Mouse (Mus musculus) bone marrow macrophage, adult 2 months (primary cell): Measurements from ENCODE around the gene Camk1g. TPM values are rescaled to one million over a fixed set of nuclear protein-coding genes. Genes with fewer than 3 reads are reported as not detected.

ENCODE experiments used
- H3K27ac ChIP-seq: 2 replicates; pipeline ENCODE4 v1.5.1; 2012; ENCODE audit warnings: low read depth, low read length; ENCODE audit not compliant: insufficient read depth
- H3K4me1 ChIP-seq: 2 replicates; pipeline ENCODE4 v1.6.1; 2012; ENCODE audit warnings: low read length; ENCODE audit not compliant: control insufficient read depth, insufficient read depth
- H3K4me3 ChIP-seq: 2 replicates; pipeline ENCODE4 v1.5.1; 2012; ENCODE audit warnings: mild to moderate bottlenecking, low read length, moderate library complexity; ENCODE audit not compliant: insufficient read depth
- CTCF ChIP-seq: IDR thresholded peaks from 2 replicates; pipeline ENCODE4 v1.5.1; 2012; ENCODE audit warnings: low read depth, mild to moderate bottlenecking, low read length, moderate library complexity
- POLR2A ChIP-seq: IDR thresholded peaks from 2 replicates; pipeline ENCODE4 v1.6.1; 2012; ENCODE audit warnings: mild to moderate bottlenecking, low read depth, low read length, borderline replicate concordance
- polyA plus RNA-seq: library from polyadenylated mRNA; stranded (reverse); fragments of >200 nt; gene quantifications from 2 replicates; pipeline ENCODE4 v1.2.4, GENCODE M21; 2012; ENCODE audit not compliant: missing spikeins, insufficient read depth, insufficient read length

Camk1g gene
- polyA plus RNA-seq, 1 experiment = not detected

DNA sequence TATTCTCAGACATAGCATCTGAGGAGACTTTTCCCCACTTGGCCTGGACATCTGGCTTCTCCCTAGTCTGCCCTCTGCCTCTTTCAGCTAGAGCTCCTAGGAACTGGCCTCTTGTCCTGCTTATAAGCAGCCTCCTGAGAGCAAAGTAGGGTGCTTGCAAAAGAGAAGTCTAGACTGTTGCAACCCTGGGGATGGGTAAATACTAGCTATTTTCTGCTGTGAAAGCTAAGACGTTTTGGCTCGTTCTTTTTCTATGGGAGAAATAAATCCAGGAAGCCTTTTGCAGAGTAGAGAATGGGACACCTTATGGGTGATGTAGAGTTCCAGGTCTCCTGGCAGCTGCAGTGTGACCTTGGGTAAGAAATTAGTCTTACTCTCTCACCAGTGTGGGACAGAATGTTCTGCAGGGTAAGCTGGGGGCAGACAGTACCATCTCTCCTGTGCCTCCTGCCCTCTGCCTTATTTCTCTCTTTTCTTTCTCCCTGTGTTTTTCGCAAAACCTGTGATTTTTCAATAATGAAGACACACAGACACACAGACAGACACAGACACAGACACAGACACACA lies 59.5 kb downstream of the Camk1g start:
- no peaks in the 10 kb centered on the region for H3K4me1 ChIP-seq
- H3K27ac ChIP-seq = no peak overlapping the region

GRCm38 (mm10) chr1:193309785-193310518 lies 60.1 kb downstream of the Camk1g start:
- TF ChIP-seq CTCF = no peak
- TF ChIP-seq POLR2A = no peak
- H3K4me3 ChIP-seq = no peak overlapping the region
- H3K4me1 ChIP-seq = no peaks in the 10 kb centered on the region
- H3K27ac ChIP-seq = no peak overlapping the region

More for the DNA sequence above, 59.5 kb downstream of the Camk1g start:
- H3K4me3 ChIP-seq = no peak overlapping the region
- TF ChIP-seq CTCF (no peak), POLR2A (no peak)

DNA sequence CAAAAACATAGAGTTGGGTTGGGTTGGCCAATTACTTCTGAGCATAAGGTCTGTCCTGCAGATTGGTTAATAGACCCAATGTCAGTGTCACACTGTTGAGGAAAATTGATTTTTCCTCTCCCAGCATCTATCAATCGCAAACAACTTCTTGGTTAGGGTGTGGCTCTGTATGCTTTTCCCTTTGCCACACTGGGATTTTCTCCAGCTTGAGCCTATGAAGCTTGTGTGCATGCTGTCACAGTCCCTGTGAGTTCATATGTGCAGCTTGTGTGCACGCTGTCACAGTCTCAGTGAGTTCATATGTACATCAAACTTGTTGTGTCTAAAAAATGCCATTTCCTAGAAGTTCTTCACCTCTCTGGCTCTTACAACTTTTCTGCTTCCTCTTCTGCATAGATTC lies 63.3 kb downstream of the Camk1g start:
- Histone ChIP-seq H3K27ac (no peak overlapping the region), H3K4me3 (no peak overlapping the region), H3K4me1 (no peaks in the 10 kb centered on the region)
- TF ChIP-seq CTCF = no peak
- TF ChIP-seq POLR2A = no peak

- Histone ChIP-seq H3K4me3 (no peak overlapping the region), H3K4me1 (no peaks in the 10 kb centered on the region), H3K27ac (no peak overlapping the region)
- TF ChIP-seq POLR2A (no peak), CTCF (no peak)
Measured at GRCm38 (mm10) chr1:193305386-193305785, 64.7 kb downstream of the Camk1g start.

GRCm38 (mm10) chr1:193303096-193303495 lies 67.0 kb downstream of the Camk1g start:
- H3K4me3 ChIP-seq = no peak overlapping the region
- no peaks in the 10 kb centered on the region for H3K4me1 ChIP-seq
- no peak for TF ChIP-seq CTCF
- TF ChIP-seq POLR2A = no peak
- H3K27ac ChIP-seq = no peak overlapping the region

DNA sequence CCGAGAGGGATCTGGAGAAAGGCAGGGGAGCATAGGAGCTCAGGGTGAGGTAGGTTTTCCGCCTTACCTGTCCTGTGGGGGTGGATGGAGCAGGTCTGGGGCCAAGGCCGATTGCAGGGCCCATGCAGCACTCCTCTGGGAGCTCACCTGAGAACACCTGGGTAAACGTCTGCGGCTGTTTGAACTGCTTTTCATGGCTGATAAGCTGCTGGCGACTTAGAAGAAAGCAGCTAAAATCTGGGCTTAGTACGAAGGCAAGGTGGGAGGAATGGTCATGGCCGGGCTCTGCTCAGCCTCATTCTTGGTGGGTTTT lies 68.0 kb downstream of the Camk1g start:
- H3K4me1 ChIP-seq = no peaks in the 10 kb centered on the region
- TF ChIP-seq CTCF (no peak), POLR2A (no peak)
- no peak overlapping the region for H3K27ac ChIP-seq
- no peak overlapping the region for H3K4me3 ChIP-seq

DNA sequence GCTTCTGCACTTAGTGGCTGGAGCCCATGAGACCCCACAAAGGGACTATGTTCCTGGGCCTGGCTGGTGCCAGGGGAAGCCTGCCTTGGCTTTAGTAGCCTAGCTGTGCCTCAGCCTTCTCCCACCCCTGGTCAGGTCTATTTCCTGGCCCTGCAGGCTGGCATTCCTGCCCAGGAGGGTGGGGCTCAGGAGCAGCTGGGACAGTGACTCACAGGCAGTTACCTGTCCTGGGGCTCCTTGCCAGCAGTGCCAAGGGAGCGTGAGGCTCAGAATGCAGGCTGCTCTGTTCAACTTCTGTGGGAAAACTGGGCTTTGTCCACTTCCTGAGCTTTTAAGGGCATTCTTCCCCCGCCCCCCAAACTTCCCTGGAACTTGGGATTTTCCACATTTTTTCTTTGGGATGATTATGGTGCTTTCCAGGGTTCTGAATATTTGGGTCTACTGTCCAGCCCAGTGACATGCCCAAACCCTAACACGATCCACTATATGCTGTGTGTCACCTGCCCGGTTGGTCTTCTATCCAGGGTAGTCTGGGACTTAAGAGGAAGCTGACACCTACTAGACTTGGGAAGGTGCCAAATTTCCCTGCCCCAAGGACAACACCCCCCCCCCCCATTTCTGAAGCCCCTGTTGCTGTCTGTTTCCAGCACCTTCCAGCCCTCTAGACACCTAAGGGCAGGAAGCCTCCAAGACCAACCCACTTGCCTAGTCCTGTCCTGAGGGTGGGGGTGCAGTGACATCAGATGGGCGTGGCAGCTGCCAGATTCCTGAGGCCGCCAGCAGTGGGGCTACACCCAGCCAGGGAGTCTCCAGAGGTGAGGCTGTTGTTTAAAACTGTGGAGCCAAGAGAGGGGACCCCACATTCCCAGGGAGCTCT lies 68.6 kb downstream of the Camk1g start:
- Histone ChIP-seq H3K27ac (no peak overlapping the region), H3K4me3 (no peak overlapping the region), H3K4me1 (no peaks in the 10 kb centered on the region)
- no peak for TF ChIP-seq POLR2A
- no peak for TF ChIP-seq CTCF

GRCm38 (mm10) chr1:193299995-193300394 lies 70.1 kb downstream of the Camk1g start:
- H3K27ac ChIP-seq = no peak overlapping the region
- H3K4me1 ChIP-seq = no peaks in the 10 kb centered on the region
- TF ChIP-seq CTCF (no peak), POLR2A (no peak)
- H3K4me3 ChIP-seq = no peak overlapping the region

DNA sequence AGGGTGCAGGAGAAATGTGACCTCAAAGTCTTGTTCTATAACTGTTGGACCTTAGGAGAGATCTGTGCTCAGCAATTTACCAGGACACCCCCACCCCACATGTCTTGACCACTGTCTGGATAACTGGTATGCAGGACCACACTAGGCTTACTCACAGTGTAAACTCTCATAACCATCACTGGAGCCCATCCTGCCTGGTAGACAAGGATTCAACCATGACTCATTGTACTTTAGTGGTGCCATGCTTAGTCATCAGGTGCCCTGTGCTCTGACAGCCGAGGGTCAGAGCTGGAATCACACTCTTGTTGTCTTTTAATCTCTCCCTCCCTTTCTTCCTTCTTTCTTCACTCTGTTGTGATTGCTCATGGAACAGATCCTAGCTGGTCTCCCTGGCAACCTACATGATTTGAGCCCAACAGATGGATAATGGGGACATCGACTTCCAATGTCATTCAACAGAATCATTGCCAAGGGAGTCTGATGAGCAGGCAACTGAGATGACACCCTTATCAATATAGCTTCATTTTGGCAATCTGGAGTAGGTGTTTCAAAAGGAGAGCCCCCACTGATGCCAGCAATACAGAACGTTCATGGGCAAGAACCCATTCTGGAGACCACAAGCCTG lies 71.8 kb downstream of the Camk1g start:
- no peak for TF ChIP-seq CTCF
- TF ChIP-seq POLR2A = no peak
- no peak overlapping the region for H3K4me3 ChIP-seq
- no peaks in the 10 kb centered on the region for H3K4me1 ChIP-seq
- no peak overlapping the region for H3K27ac ChIP-seq

Other genes starting within 250 kb of the Camk1g start
- 9.8 and 14.3 TPM in 2 replicates for gene Diexf, start 240.0 kb downstream of the Camk1g start, polyA plus RNA-seq
- gene Irf6, start 217.2 kb downstream of the Camk1g start, polyA plus RNA-seq = not detected in 2 replicates
- gene A130010J15Rik, start 202.3 kb downstream of the Camk1g start, polyA plus RNA-seq = 3.8 and 4.2 TPM in 2 replicates
- gene Traf3ip3, start 168.6 kb downstream of the Camk1g start, polyA plus RNA-seq = 48.6 and 52.3 TPM in 2 replicates
- 0.50 TPM in 1 of 2 replicates, not detected in the other for gene Lamb3, start 162.6 kb downstream of the Camk1g start, polyA plus RNA-seq
- gene Hsd11b1, start 106.2 kb downstream of the Camk1g start, polyA plus RNA-seq = 0.77 TPM in 1 of 2 replicates, not detected in the other
- not detected in 2 replicates for gene G0s2, start 97.1 kb downstream of the Camk1g start, polyA plus RNA-seq